Mouse (Mus musculus): ENCODE results near the gene Cxcl12. TPM values are rescaled to one million over a fixed set of nuclear protein-coding genes. Genes with fewer than 3 reads are reported as not detected.

Cxcl12 gene
- polyA plus RNA-seq, 1 experiment from 2014 or later = 58.6 TPM

- no peak for ATAC-seq (replicated peaks)
- Histone ChIP-seq H3K9ac (replicated peaks) (no peak overlapping the region), H3K36me3 (no peaks in the 10 kb centered on the region), H3K27ac (replicated peaks) (no peak overlapping the region), H3K4me3 (no peak overlapping the region), H3K4me2 (replicated peaks) (no peak overlapping the region), H3K9me3 (no peaks in the 10 kb centered on the region), H3K4me1 (no peaks in the 10 kb centered on the region), H3K27me3 (no peaks in the 10 kb centered on the region)
- 88% methylated on average over 16 of the region's 16 CpGs for WGBS
These were observed 8.3 kb upstream of the Cxcl12 start for GRCm38 (mm10) chr6:117159710-117160690.

GRCm38 (mm10) chr6:117163486-117163885 lies 4.8 kb upstream of the Cxcl12 start:
- no peak for ATAC-seq (replicated peaks)
- Histone ChIP-seq H3K4me2 (replicated peaks) (no peak overlapping the region), H3K36me3 (no peaks in the 10 kb centered on the region), H3K4me1 (peaks cover 18% of the 10 kb centered on the region), H3K27me3 (peaks cover 14% of the 10 kb centered on the region; the same call in 1 of the 2 replicates), H3K9me3 (no peaks in the 10 kb centered on the region), H3K27ac (replicated peaks) (no peak overlapping the region), H3K9ac (replicated peaks) (no peak overlapping the region), H3K4me3 (no peak overlapping the region)
- WGBS = 77% methylated on average over 5 of the region's 5 CpGs

GRCm38 (mm10) chr6:117166581-117167425 lies 1.5 kb upstream of the Cxcl12 start:
- peaks cover 30% of the 10 kb centered on the region for H3K4me1 ChIP-seq
- peak; percentile 82 for ATAC-seq (replicated peaks)
- H3K27me3 ChIP-seq = peaks cover 27% of the 10 kb centered on the region; the same call in 1 of the 2 replicates
- under 1% methylated on average over 16 of the region's 16 CpGs for WGBS
- no peaks in the 10 kb centered on the region for H3K9me3 ChIP-seq
- no peak overlapping the region for H3K4me3 ChIP-seq
- H3K9ac ChIP-seq (replicated peaks) = no peak overlapping the region
- peak overlapping the region; percentile 91 for H3K4me2 ChIP-seq (replicated peaks)
- H3K27ac ChIP-seq (replicated peaks) = no peak overlapping the region
- H3K36me3 ChIP-seq = no peaks in the 10 kb centered on the region

GRCm38 (mm10) chr6:117167426-117167730 lies 957 bp upstream of the Cxcl12 start:
- 8% methylated on average over 7 of the region's 7 CpGs for WGBS
- Histone ChIP-seq H3K27ac (replicated peaks) (no peak overlapping the region), H3K27me3 (peaks cover 27% of the 10 kb centered on the region; the same call in 1 of the 2 replicates)

DNA sequence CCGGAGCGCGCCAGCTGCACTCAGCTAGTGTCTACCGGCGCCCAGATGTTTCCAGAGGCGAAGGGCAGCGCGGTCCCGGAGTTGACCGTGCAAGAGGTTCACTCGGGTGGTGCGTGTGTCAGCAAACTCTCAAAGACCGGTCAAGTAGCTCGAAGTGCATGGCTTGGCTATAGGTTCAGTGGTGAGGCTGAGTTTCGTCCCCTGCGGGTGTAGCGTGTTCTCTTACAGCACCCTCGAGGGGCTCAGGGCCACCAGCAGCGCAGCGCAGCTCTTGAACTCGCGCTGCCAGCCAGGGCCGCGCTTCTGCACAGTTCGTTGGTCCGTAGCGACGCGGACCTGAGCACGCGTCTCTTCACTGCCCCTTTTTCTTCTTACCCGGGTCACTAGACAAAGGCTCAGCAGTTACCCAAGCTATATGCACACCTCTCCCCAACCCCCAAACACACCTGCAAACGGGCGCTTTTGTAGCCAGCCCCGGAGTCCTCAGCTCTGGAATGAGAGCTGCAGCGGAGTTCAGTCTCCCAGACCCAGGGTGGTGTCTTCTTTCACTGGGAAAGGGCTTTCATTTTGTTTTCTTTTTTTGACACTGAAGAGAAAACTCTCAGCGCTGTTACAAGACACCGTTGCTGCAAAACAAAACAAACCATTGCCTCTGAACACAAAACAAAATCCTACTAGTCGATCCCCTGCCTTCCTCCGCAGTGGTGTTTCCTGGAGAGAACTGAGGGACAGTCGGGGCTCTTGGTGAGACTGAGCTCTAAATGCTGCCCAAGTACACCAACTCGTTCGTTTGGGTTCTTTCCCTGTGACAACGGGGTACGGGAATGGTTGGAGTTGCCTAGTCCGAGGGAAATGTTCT lies 945 bp downstream of the Cxcl12 start:
- Histone ChIP-seq H3K27me3 (peaks cover 27% of the 10 kb centered on the region; the same call in 1 of the 2 replicates), H3K36me3 (no peaks in the 10 kb centered on the region), H3K4me2 (replicated peaks) (peak overlapping the region; percentile 91), H3K9me3 (no peaks in the 10 kb centered on the region), H3K4me3 (peak overlapping the region; percentile 54), H3K9ac (replicated peaks) (peak overlapping the region; percentile 55), H3K27ac (replicated peaks) (no peak overlapping the region), H3K4me1 (peaks cover 34% of the 10 kb centered on the region)
- under 1% methylated on average over 46 of the region's 46 CpGs for WGBS
- ATAC-seq (replicated peaks) = no peak

More at GRCm38 (mm10) chr6:117167426-117167730, 957 bp upstream of the Cxcl12 start:
- no peak; the same call in 1 of the 2 replicates for ATAC-seq (replicated peaks)
- Histone ChIP-seq H3K4me3 (peak overlapping the region; percentile 54; the same call in 1 of the 2 replicates), H3K9ac (replicated peaks) (no peak overlapping the region), H3K4me2 (replicated peaks) (peak overlapping the region; percentile 91), H3K9me3 (no peaks in the 10 kb centered on the region), H3K36me3 (no peaks in the 10 kb centered on the region), H3K4me1 (peaks cover 30% of the 10 kb centered on the region)

DNA sequence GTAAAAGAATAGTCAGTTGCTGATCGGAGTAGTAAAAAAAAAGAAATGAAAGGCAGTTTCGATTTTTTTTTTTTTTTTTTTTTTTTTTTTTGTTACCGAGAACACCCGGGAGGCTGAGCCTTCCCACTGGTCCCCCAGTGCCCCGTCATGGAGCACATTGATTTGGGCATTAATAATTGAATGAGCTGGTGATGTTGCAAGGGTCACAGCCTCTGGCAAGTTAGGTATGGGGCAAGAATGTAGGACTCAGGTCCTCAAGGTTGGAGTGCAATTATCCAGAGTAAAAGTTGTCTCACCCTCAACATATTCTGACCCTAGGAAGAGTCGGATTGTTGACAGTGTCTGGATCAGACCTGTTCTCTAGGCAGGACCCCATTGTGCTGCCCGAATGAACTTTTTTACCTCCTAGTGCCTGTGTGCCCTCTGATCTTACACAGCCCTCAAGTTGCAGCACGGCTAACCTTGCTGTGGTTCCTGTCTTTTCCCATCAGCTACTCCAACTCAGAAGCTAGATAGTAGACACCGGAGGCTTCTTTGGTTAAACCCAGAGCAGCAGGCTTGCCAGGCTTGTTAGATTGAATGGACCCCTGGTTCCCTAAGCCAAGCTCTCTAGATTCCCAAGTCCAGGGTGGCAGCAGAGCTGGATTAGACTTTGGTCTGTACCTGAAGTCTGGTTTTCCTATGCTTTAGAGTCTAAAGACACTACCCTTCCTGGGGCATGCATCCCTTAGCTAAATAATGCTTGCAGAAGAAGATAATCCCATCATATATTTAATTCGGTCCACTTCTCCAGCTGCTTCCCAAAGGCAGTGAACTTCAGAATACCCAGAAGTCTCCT lies 1.8 kb downstream of the Cxcl12 start:
- Histone ChIP-seq H3K27ac (replicated peaks) (no peak overlapping the region), H3K4me2 (replicated peaks) (peak overlapping the region; percentile 91), H3K27me3 (peaks cover 27% of the 10 kb centered on the region; the same call in 1 of the 2 replicates), H3K4me3 (peak overlapping the region; percentile 54), H3K9me3 (no peaks in the 10 kb centered on the region), H3K36me3 (no peaks in the 10 kb centered on the region), H3K9ac (replicated peaks) (no peak overlapping the region; the same call in 1 of the 2 replicates), H3K4me1 (peaks cover 34% of the 10 kb centered on the region)
- ATAC-seq (replicated peaks) = no peak
- 26% methylated on average over 10 of the region's 10 CpGs for WGBS

DNA sequence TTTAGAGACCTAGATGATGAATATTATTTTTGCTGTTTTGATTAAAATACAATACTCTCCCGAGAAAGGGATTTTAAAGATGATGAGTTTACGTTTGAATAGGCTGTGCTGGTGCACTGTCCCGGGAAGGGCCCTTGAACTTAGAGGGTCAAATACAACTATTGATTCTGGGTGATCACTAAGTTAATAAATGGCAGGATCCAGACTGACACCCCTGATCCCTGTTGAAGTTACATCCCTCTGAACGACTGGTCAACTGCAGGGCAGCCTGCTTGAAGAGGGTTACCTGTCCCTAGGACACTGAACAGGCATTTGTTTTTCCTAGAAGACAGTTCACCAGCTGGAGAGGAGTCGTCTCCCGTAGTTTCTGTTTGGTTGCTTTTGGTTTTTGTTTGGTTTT lies 4.0 kb downstream of the Cxcl12 start:
- no peak for ATAC-seq (replicated peaks)
- whole genome bisulfite sequencing = 87% methylated on average over 6 of the region's 6 CpGs
- no peak overlapping the region for H3K9ac ChIP-seq (replicated peaks)

DNA sequence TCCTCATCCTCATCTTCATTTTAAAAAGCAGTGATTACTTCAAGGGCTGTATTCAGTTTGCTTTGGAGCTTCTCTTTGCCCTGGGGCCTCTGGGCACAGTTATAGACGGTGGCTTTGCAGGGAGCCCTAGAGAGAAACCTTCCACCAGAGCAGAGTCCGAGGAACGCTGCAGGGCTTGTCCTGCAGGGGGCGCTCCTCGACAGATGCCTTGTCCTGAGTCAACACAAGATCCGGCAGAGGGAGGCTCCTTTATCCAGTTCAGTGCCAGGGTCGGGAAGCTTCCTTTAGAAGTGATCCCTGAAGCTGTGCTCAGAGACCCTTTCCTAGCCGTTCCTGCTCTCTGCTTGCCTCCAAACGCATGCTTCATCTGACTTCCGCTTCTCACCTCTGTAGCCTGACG lies 5.5 kb downstream of the Cxcl12 start:
- no peak overlapping the region for H3K9ac ChIP-seq (replicated peaks)
- peak overlapping the region; percentile 15; the same call in 1 of the 2 replicates for H3K4me2 ChIP-seq (replicated peaks)
- no peaks in the 10 kb centered on the region for H3K9me3 ChIP-seq
- WGBS = 12% methylated on average over 11 of the region's 11 CpGs
- peak; percentile 62 for ATAC-seq (replicated peaks)
- no peaks in the 10 kb centered on the region for H3K36me3 ChIP-seq
- peaks cover 12% of the 10 kb centered on the region for H3K4me1 ChIP-seq
- H3K4me3 ChIP-seq = no peak overlapping the region
- peaks cover 13% of the 10 kb centered on the region; the same call in 1 of the 2 replicates for H3K27me3 ChIP-seq
- H3K27ac ChIP-seq (replicated peaks) = no peak overlapping the region

More for the DNA sequence above, 4.0 kb downstream of the Cxcl12 start:
- peaks cover 27% of the 10 kb centered on the region for H3K4me1 ChIP-seq
- no peak overlapping the region for H3K27ac ChIP-seq (replicated peaks)
- H3K4me3 ChIP-seq = no peak overlapping the region
- H3K27me3 ChIP-seq = peaks cover 22% of the 10 kb centered on the region; the same call in 1 of the 2 replicates
- no peaks in the 10 kb centered on the region for H3K9me3 ChIP-seq
- no peak overlapping the region for H3K4me2 ChIP-seq (replicated peaks)
- H3K36me3 ChIP-seq = no peaks in the 10 kb centered on the region

DNA sequence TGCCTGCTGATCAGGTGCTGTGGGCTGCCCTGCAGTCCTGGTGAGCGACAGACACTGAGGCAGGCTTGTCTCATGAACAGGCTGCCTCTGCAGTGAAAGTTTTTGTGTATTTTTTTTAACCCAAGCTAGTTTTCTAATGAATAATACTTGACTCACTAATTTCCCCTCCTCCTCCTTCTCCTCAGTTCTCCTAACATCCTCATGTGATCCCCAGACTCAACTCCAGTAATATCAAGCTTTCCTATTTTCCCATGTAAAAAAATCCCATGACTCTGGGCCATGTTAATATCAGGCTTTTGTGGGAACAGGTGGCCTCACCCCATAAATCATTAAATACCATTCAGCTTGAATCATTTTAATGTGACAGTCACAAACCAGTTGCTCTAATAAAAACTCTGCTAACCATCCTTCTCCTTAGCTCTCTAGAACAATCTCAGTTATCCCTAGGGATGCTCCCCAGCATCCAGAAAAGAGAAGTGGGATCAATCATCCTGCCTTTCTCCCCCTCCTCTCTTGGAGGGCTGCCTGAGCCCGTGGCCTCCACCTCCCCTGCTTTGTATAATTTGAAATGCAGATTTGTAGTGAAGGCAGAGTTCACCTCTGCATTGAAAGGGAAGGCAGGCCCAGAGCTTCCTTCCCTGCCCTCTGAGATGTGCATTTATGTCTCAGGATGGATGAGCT lies 6.9 kb downstream of the Cxcl12 start:
- Histone ChIP-seq H3K9ac (replicated peaks) (no peak overlapping the region), H3K4me3 (no peak overlapping the region), H3K27ac (replicated peaks) (no peak overlapping the region), H3K4me2 (replicated peaks) (no peak overlapping the region), H3K36me3 (no peaks in the 10 kb centered on the region), H3K4me1 (peaks cover 4% of the 10 kb centered on the region; the same call in 1 of the 2 replicates), H3K27me3 (peaks cover 9% of the 10 kb centered on the region; the same call in 1 of the 2 replicates), H3K9me3 (no peaks in the 10 kb centered on the region)
- ATAC-seq (replicated peaks) = no peak
- 43% methylated on average over 2 of the region's 2 CpGs for WGBS

- Histone ChIP-seq H3K9ac (replicated peaks) (no peak overlapping the region), H3K4me2 (replicated peaks) (no peak overlapping the region), H3K36me3 (no peaks in the 10 kb centered on the region), H3K27me3 (no peaks in the 10 kb centered on the region), H3K9me3 (no peaks in the 10 kb centered on the region), H3K27ac (replicated peaks) (no peak overlapping the region), H3K4me1 (peaks cover 4% of the 10 kb centered on the region; the same call in 1 of the 2 replicates), H3K4me3 (no peak overlapping the region)
- WGBS = 17% methylated on average over 5 of the region's 5 CpGs
- no peak for ATAC-seq (replicated peaks)
These were observed 8.1 kb downstream of the Cxcl12 start for GRCm38 (mm10) chr6:117176406-117176805.
